Mouse (Mus musculus): Measurements from ENCODE around the gene Gm5617. TPM values are rescaled to one million over a fixed set of nuclear protein-coding genes. Genes with fewer than 3 reads are reported as not detected.
"Not testable (repeated sequence)": the region's sequence is repeated elsewhere in the genome, so short reads cannot be mapped to it uniquely, and the experiment has no call there.

Gm5617 gene
- 10 to 100 TPM; 43.0 to 45.3 TPM for total RNA-seq (2021)
- long read RNA-seq, experiment 1, transcript Gm5617-201 (1 exons, 531 nt): major isoform, 9 of 9 reads
- long read RNA-seq, experiment 1, partial matches to known transcripts: 0 of 9 reads
- long read RNA-seq, experiment 1, other reads (novel, unspliced or antisense): 0 of 9 reads
- long read RNA-seq, experiment 2, transcript Gm5617-201 (1 exons, 531 nt): major isoform, 37 of 37 reads
- long read RNA-seq, experiment 2, partial matches to known transcripts: 0 of 37 reads
- long read RNA-seq, experiment 2, other reads (novel, unspliced or antisense): 0 of 37 reads

- DNase-seq (ENCODE audit: low spot score in 2 of 2): peak; percentile 91
Measured at GRCm38 (mm10) chr9:48494817-48495547, at the start of gene Gm5617, which contains the start of gene Rbm7. Gm5617 (plus strand) TSS chr9:48495442. Rbm7 (minus strand) TSS chr9:48495299.

- no peak for DNase-seq (ENCODE audit: low spot score in 2 of 2)
Measured at GRCm38 (mm10) chr9:48447783-48448209, 47.4 kb upstream of the Gm5617 start.

- no peak for DNase-seq (ENCODE audit: low spot score in 2 of 2)
Measured at GRCm38 (mm10) chr9:48450066-48450465, 45.2 kb upstream of the Gm5617 start.

- DNase-seq (ENCODE audit: low spot score in 2 of 2): no peak
Measured at GRCm38 (mm10) chr9:48455961-48456360, 39.3 kb upstream of the Gm5617 start.

- no peak for DNase-seq (ENCODE audit: low spot score in 2 of 2)
Measured at GRCm38 (mm10) chr9:48458879-48459278, 36.4 kb upstream of the Gm5617 start.

- no peak for DNase-seq (ENCODE audit: low spot score in 2 of 2)
Measured at GRCm38 (mm10) chr9:48459391-48459790, 35.9 kb upstream of the Gm5617 start.

GRCm38 (mm10) chr9:48460720-48461119 lies 34.5 kb upstream of the Gm5617 start:
- DNase-seq (ENCODE audit: low spot score in 2 of 2): no peak

GRCm38 (mm10) chr9:48461545-48461944 lies 33.7 kb upstream of the Gm5617 start:
- DNase-seq (ENCODE audit: low spot score in 2 of 2): no peak

GRCm38 (mm10) chr9:48465671-48466070 lies 29.6 kb upstream of the Gm5617 start:
- DNase-seq (ENCODE audit: low spot score in 2 of 2): no peak

GRCm38 (mm10) chr9:48466804-48467203 lies 28.4 kb upstream of the Gm5617 start:
- peak; percentile 75 to 79 for DNase-seq (ENCODE audit: low spot score in 2 of 2)

- DNase-seq (ENCODE audit: low spot score in 2 of 2): not testable (repeated sequence)
Measured at GRCm38 (mm10) chr9:48467471-48467870, 27.8 kb upstream of the Gm5617 start.

GRCm38 (mm10) chr9:48472441-48473025 lies 22.7 kb upstream of the Gm5617 start:
- DNase-seq (ENCODE audit: low spot score in 2 of 2): no peak

- no peak for DNase-seq (ENCODE audit: low spot score in 2 of 2)
Measured at GRCm38 (mm10) chr9:48473131-48473530, 22.1 kb upstream of the Gm5617 start.

- no peak for DNase-seq (ENCODE audit: low spot score in 2 of 2)
Measured at GRCm38 (mm10) chr9:48474367-48474766, 20.9 kb upstream of the Gm5617 start.

GRCm38 (mm10) chr9:48476236-48477165 lies 18.7 kb upstream of the Gm5617 start:
- no peak for DNase-seq (ENCODE audit: low spot score in 2 of 2)

GRCm38 (mm10) chr9:48478808-48479207 lies 16.4 kb upstream of the Gm5617 start:
- DNase-seq (ENCODE audit: low spot score in 2 of 2): no peak

- DNase-seq (ENCODE audit: low spot score in 2 of 2): no peak
Measured at GRCm38 (mm10) chr9:48479838-48480410, 15.3 kb upstream of the Gm5617 start.

- peak; percentile 90 to 93 for DNase-seq (ENCODE audit: low spot score in 2 of 2)
Measured at GRCm38 (mm10) chr9:48480411-48481213, 14.6 kb upstream of the Gm5617 start, which contains the start of gene Rexo2. Rexo2 (minus strand) TSS chr9:48480623.

Measured in adrenal gland, adult 18-20 months (tissue).